Mouse (Mus musculus): Measurements from ENCODE around the gene Tmem100. TPM values are rescaled to one million over a fixed set of nuclear protein-coding genes. Genes with fewer than 3 reads are reported as not detected.
A peak's percentile ranks its signal among the peaks of the same experiment; 100 is the strongest.

Tmem100 gene
- polyA plus RNA-seq, 1 experiment from 2014 or later = 1.2 TPM

DNA sequence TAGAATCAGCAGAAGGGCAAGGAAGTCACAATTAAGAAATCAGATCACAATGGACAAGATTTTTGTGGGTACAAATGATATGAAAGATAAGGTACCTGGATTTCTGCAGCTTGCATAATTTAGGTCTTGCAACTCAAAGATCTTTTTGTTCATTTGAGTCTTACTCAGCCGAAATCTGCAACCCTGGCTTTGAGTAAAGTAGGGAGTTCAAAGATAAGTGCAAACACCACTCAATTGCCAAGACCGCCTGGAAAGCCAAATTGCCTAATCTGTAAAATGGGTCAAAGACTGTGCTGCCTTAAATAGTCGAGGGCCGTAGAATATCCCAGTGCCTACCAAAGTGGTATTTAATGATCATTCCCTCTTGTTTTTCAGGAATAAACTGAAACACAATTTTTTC lies 26.8 kb upstream of the Tmem100 start:
- TF ChIP-seq CTCF (IDR thresholded peaks at IDR 0.05; ENCODE audit: low read depth) (no peak), EP300 (IDR thresholded peaks at IDR 0.05; ENCODE audit: low read depth) (no peak)
- ATAC-seq (no peak), DNase-seq (no peak)
- Histone ChIP-seq H3K36me3 (replicated peaks; ENCODE audit: insufficient read depth, low read length) (no peaks in the 10 kb centered on the region), H3K27me3 (ENCODE audit: insufficient read depth, low read length) (no peaks in the 10 kb centered on the region), H3K9ac (replicated peaks) (no peak overlapping the region), H3K4me3 (ENCODE audit: low read depth, low read length) (no peak overlapping the region), H3K9me3 (ENCODE audit: low read length) (no peaks in the 10 kb centered on the region), H3K4me2 (ENCODE audit: low read depth, low read length) (peak overlapping the region; percentile 92; the same call in 1 of the 2 replicates), H3K4me1 (ENCODE audit: insufficient read depth) (peaks cover 20% of the 10 kb centered on the region), H3K27ac (ENCODE audit: low read depth) (no peak overlapping the region)
- 61% methylated on average over 4 of the region's 4 CpGs for WGBS (ENCODE audit: insufficient replicate concordance)

DNA sequence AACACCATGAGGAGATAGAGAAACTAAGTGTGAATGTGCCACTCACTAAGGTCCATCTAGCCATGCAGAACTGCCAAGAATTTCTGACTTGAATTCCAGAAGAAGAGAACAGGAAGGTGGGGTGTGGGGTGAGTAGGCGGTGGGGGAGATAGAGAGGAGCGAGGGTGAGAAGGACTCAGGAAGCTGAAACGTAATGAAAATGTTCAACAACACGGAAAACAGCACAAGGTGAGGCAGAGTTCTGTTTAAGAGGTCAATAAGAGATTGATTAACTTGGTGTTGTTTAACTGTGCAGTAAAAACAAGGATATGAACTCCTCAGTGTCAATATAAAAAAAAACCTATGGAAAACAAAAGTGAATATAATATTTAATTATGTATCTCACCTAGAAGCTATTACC lies 24.0 kb upstream of the Tmem100 start:
- ATAC-seq (no peak), DNase-seq (no peak)
- H3K4me2 ChIP-seq (ENCODE audit: low read depth, low read length) = no peak overlapping the region
- no peak overlapping the region for H3K4me3 ChIP-seq (ENCODE audit: low read depth, low read length)
- H3K9ac ChIP-seq (replicated peaks) = no peak overlapping the region
- no peaks in the 10 kb centered on the region for H3K36me3 ChIP-seq (replicated peaks; ENCODE audit: insufficient read depth, low read length)
- 31% methylated on average over 4 of the region's 4 CpGs for WGBS (ENCODE audit: insufficient replicate concordance)
- H3K27me3 ChIP-seq (ENCODE audit: insufficient read depth, low read length) = no peaks in the 10 kb centered on the region
- H3K27ac ChIP-seq (ENCODE audit: low read depth) = 0 out of 2 replicates have a peak overlapping the region, but pooled peaks have one; percentile 22
- H3K9me3 ChIP-seq (ENCODE audit: low read length) = no peaks in the 10 kb centered on the region
- TF ChIP-seq CTCF (IDR thresholded peaks at IDR 0.05; ENCODE audit: low read depth) (no peak), EP300 (IDR thresholded peaks at IDR 0.05; ENCODE audit: low read depth) (no peak)
- H3K4me1 ChIP-seq (ENCODE audit: insufficient read depth) = peaks cover 4% of the 10 kb centered on the region; the same call in 1 of the 2 replicates

DNA sequence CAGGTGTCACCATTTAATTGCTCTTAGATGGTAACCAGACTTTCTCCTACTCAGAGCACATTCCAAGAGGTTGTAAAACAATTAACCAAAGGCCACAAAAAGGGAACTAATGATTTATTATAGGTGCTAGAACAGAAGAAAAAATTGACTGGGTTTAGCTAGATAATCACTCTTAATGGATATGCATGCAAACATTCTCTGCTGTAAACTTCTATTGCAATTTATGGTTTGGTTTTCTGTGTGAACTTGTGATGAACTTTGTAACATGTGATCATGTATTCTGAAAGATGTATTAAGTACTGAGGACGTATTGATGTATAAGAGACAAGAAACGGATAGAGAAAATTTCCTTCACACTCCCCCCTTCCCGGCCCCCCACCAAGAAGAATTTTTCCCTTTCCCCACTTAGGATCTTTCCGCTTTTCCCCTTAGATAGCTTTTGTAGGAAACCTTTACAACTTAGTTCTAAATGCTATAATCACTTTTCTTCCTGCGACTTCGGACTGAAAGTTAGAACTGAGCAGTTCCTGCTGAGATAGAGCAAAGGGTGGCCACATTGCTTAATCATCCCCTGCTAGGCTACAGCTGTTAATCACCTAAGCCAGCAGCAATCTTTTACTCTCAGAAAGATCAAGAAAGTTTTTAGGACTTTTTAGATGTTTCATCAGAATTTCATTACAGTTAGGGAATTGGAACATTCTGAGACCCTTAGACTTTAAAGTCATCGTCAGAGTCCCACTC lies 22.2 kb upstream of the Tmem100 start:
- H3K9me3 ChIP-seq (ENCODE audit: low read length) = no peaks in the 10 kb centered on the region
- H3K9ac ChIP-seq (replicated peaks) = no peak overlapping the region
- H3K4me3 ChIP-seq (ENCODE audit: low read depth, low read length) = no peak overlapping the region
- no peak for TF ChIP-seq EP300 (IDR thresholded peaks at IDR 0.05; ENCODE audit: low read depth)
- no peak for TF ChIP-seq CTCF (IDR thresholded peaks at IDR 0.05; ENCODE audit: low read depth)
- no peaks in the 10 kb centered on the region for H3K4me1 ChIP-seq (ENCODE audit: insufficient read depth)
- no peaks in the 10 kb centered on the region for H3K36me3 ChIP-seq (replicated peaks; ENCODE audit: insufficient read depth, low read length)
- 41% methylated on average over 7 of the region's 7 CpGs for WGBS (ENCODE audit: insufficient replicate concordance)
- DNase-seq = no peak
- H3K27ac ChIP-seq (ENCODE audit: low read depth) = no peak overlapping the region
- ATAC-seq = no peak
- H3K27me3 ChIP-seq (ENCODE audit: insufficient read depth, low read length) = no peaks in the 10 kb centered on the region
- no peak overlapping the region for H3K4me2 ChIP-seq (ENCODE audit: low read depth, low read length)

DNA sequence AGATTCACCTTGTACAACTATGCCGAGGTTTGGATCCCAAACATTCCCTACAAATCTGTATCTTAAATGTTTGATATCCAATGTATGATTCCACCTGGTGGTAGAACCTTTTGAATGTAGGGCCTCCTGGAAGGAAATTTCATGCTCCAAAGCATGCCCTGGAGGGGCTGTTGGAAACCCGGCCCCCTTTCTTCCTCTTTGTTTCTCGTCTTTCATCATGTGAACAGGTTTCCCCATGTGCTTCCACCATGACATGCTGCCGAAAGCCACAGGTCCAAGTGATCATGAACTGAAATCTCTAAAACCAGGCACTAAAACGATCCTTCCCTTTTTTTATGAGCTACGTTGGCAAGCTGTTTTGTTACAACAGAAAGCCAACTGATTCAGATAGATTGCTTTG lies 16.5 kb upstream of the Tmem100 start:
- H3K27ac ChIP-seq (ENCODE audit: low read depth) = no peak overlapping the region
- DNase-seq (no peak), ATAC-seq (no peak)
- no peak overlapping the region for H3K4me3 ChIP-seq (ENCODE audit: low read depth, low read length)
- WGBS (ENCODE audit: insufficient replicate concordance) = 68% methylated on average over 6 of the region's 6 CpGs
- H3K4me1 ChIP-seq (ENCODE audit: insufficient read depth) = no peaks in the 10 kb centered on the region
- H3K9ac ChIP-seq (replicated peaks) = no peak overlapping the region
- TF ChIP-seq EP300 (IDR thresholded peaks at IDR 0.05; ENCODE audit: low read depth) = no peak
- no peak overlapping the region for H3K4me2 ChIP-seq (ENCODE audit: low read depth, low read length)
- no peaks in the 10 kb centered on the region for H3K9me3 ChIP-seq (ENCODE audit: low read length)
- H3K27me3 ChIP-seq (ENCODE audit: insufficient read depth, low read length) = no peaks in the 10 kb centered on the region
- no peaks in the 10 kb centered on the region for H3K36me3 ChIP-seq (replicated peaks; ENCODE audit: insufficient read depth, low read length)

DNA sequence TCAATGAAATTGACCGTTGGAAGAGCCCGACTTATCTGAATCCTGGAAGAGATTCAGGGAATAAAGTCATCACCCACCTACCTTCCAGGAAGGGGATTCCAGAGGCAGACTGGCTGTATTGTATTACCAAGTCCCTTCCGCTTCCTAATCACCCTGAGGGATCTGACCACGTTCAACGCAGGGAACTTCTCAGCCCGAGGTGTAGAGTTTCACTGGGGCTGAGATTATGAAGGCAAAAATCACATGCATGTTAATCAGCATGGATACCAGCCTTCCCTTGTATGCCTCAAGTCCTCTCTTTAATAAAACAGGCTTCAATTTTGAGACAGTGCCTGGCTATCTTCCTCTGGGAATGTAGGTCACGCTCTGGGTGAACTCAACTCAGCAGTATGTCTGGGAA lies 14.9 kb upstream of the Tmem100 start:
- H3K4me3 ChIP-seq (ENCODE audit: low read depth, low read length) = no peak overlapping the region
- H3K4me2 ChIP-seq (ENCODE audit: low read depth, low read length) = no peak overlapping the region
- no peak for TF ChIP-seq EP300 (IDR thresholded peaks at IDR 0.05; ENCODE audit: low read depth)
- no peak for TF ChIP-seq CTCF (IDR thresholded peaks at IDR 0.05; ENCODE audit: low read depth)
- H3K9me3 ChIP-seq (ENCODE audit: low read length) = no peaks in the 10 kb centered on the region
- no peak for DNase-seq
- H3K27ac ChIP-seq (ENCODE audit: low read depth) = no peak overlapping the region
- no peaks in the 10 kb centered on the region for H3K27me3 ChIP-seq (ENCODE audit: insufficient read depth, low read length)
- no peak for ATAC-seq
- H3K4me1 ChIP-seq (ENCODE audit: insufficient read depth) = no peaks in the 10 kb centered on the region
- WGBS (ENCODE audit: insufficient replicate concordance) = 54% methylated on average over 7 of the region's 7 CpGs
- H3K9ac ChIP-seq (replicated peaks) = no peak overlapping the region
- no peaks in the 10 kb centered on the region for H3K36me3 ChIP-seq (replicated peaks; ENCODE audit: insufficient read depth, low read length)

DNA sequence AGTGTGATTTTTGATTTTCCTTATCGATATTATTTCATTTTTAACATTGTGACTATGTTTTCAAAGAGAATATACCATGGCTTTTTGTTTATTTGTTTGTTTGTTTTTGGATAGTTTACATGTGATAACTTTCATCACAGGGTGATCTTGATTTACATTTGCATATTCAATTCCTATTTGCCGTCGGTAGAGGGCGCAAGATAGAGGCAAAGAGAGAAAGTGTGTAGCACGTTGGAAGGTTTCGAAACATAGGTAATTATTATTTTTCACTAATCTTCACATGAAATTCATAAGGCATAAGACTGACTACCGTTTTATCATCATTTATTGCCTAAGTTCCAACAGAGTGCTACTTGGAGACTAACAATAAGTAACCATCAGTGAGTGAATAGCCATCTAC lies 11.0 kb upstream of the Tmem100 start:
- Histone ChIP-seq H3K4me2 (ENCODE audit: low read depth, low read length) (no peak overlapping the region), H3K4me3 (ENCODE audit: low read depth, low read length) (no peak overlapping the region), H3K4me1 (ENCODE audit: insufficient read depth) (no peaks in the 10 kb centered on the region), H3K27me3 (ENCODE audit: insufficient read depth, low read length) (no peaks in the 10 kb centered on the region), H3K9ac (replicated peaks) (no peak overlapping the region), H3K27ac (ENCODE audit: low read depth) (no peak overlapping the region), H3K36me3 (replicated peaks; ENCODE audit: insufficient read depth, low read length) (no peaks in the 10 kb centered on the region), H3K9me3 (ENCODE audit: low read length) (no peaks in the 10 kb centered on the region)
- ATAC-seq (no peak), DNase-seq (no peak)
- WGBS (ENCODE audit: insufficient replicate concordance) = 19% methylated on average over 7 of the region's 7 CpGs
- TF ChIP-seq EP300 (IDR thresholded peaks at IDR 0.05; ENCODE audit: low read depth) (no peak), CTCF (IDR thresholded peaks at IDR 0.05; ENCODE audit: low read depth) (peak; percentile 79)

Data from liver, postnatal 0 days (tissue).